Mouse (Mus musculus): ENCODE measurements around the gene Esrrb.

DNA sequence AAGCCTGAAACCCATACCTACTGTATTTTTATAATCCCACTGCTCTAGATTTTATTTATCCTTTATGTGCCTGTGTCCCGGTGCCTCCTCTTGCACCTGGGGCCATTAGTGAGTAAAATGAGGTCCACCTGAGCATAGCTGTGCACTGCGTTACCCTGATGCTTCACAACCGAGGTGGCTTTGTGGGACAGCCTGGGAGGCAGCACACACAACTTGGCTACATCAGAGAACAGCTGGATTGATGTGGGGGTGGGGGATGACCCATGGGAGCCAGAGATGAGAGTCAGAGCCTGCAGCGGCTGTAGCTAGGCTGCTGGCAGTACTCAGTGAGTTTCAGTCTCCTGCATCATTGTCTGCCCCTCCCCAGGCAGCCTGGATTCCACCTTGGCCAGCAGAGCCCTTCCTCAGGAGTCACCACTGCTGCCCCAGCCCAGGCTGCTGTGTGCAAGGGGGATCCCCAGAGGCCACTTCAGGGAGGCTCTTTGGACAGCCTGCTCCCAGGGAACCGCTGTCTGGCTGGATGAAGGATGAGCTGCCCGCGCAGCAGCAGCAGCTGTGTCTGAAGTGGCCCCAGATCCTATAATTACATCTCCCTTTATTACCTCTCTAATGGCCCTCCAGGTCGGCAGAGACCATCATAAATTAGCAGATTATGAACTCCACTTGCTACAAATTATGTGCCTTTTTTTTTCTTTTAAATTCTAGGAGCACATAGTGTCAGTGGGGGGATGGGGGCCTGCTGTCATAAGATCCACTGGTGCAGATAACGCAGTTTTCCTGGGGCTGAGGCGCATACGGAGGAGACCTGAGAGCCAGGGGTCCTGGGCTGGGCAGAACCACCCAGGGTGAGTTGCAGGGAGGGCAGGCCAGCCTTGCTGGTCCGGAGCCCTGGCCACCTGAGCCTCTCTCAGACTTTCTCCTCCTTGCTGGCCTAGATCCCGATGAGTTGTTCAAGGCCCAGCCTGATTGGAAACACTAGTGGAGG is 148.7 kb downstream of the Esrrb start:
- TF ChIP-seq CTCF (conservative IDR thresholded peaks at IDR 0.05; ENCODE audit: low read length) (no peak), NANOG (IDR thresholded peaks at IDR 0.05; ENCODE audit: borderline replicate concordance, low read length) (no peak)

All from E14TG2a.4 (cell line).